Mouse (Mus musculus): Measurements from ENCODE around the gene Cep131. TPM values are rescaled to one million over a fixed set of nuclear protein-coding genes. Genes with fewer than 3 reads are reported as not detected.
A peak's percentile ranks its signal among the peaks of the same experiment; 100 is the strongest.

Gene Cep131
- polyA plus RNA-seq, 1 experiment from 2014 or later, result 23.2 TPM

- H3K4me2 ChIP-seq, result no peak overlapping the region
- H3K27ac ChIP-seq, result no peak overlapping the region
- H3K9me3 ChIP-seq, result no peaks in the 10 kb centered on the region
- peaks cover 15% of the 10 kb centered on the region for H3K4me1 ChIP-seq (replicated peaks)
- H3K4me3 ChIP-seq, result no peak overlapping the region
- ATAC-seq (ENCODE audit: low FRiP score), result no peak
- H3K36me3 ChIP-seq, result peaks cover 67% of the 10 kb centered on the region
- no peaks in the 10 kb centered on the region for H3K27me3 ChIP-seq
- no peak overlapping the region for H3K9ac ChIP-seq
- WGBS, result 86% methylated on average over 4 of the region's 4 CpGs
Observed at GRCm38 (mm10) chr11:120112136-120112535, 25.5 kb upstream of the Cep131 start.

- Histone ChIP-seq H3K4me3 (no peak overlapping the region), H3K9me3 (no peaks in the 10 kb centered on the region), H3K27me3 (no peaks in the 10 kb centered on the region), H3K9ac (no peak overlapping the region), H3K27ac (peak overlapping the region; percentile 36; the same call in 1 of the 2 replicates), H3K4me1 (replicated peaks) (peaks cover 15% of the 10 kb centered on the region), H3K4me2 (no peak overlapping the region), H3K36me3 (peaks cover 63% of the 10 kb centered on the region)
- 5% methylated on average over 2 of the region's 2 CpGs for WGBS
- ATAC-seq (ENCODE audit: low FRiP score), result no peak
Observed at GRCm38 (mm10) chr11:120111033-120111432, 24.4 kb upstream of the Cep131 start.

- no peak overlapping the region for H3K4me3 ChIP-seq
- H3K4me1 ChIP-seq (replicated peaks), result peaks cover 15% of the 10 kb centered on the region
- H3K27me3 ChIP-seq, result no peaks in the 10 kb centered on the region
- peaks cover 63% of the 10 kb centered on the region for H3K36me3 ChIP-seq
- H3K4me2 ChIP-seq, result no peak overlapping the region
- 0 out of 2 replicates have a peak overlapping the region, but pooled peaks have one; percentile 19 for H3K9ac ChIP-seq
- no peaks in the 10 kb centered on the region for H3K9me3 ChIP-seq
- 72% methylated on average over 7 of the region's 7 CpGs for WGBS
- H3K27ac ChIP-seq, result peak overlapping the region; percentile 36; the same call in 1 of the 2 replicates
- ATAC-seq (ENCODE audit: low FRiP score), result no peak
Observed at GRCm38 (mm10) chr11:120110554-120110953, 23.9 kb upstream of the Cep131 start.

- Histone ChIP-seq H3K9me3 (no peaks in the 10 kb centered on the region), H3K27me3 (no peaks in the 10 kb centered on the region), H3K4me1 (replicated peaks) (peaks cover 15% of the 10 kb centered on the region), H3K27ac (no peak overlapping the region), H3K36me3 (peaks cover 63% of the 10 kb centered on the region), H3K4me3 (no peak overlapping the region), H3K4me2 (no peak overlapping the region), H3K9ac (peak overlapping the region; percentile 19; the same call in 1 of the 2 replicates)
- no peak for ATAC-seq (ENCODE audit: low FRiP score)
- WGBS, result 67% methylated on average over 14 of the region's 14 CpGs
Observed at GRCm38 (mm10) chr11:120109558-120110210, 23.1 kb upstream of the Cep131 start.

- Histone ChIP-seq H3K36me3 (peaks cover 61% of the 10 kb centered on the region), H3K9ac (no peak overlapping the region), H3K27ac (no peak overlapping the region), H3K9me3 (no peaks in the 10 kb centered on the region), H3K27me3 (no peaks in the 10 kb centered on the region), H3K4me1 (replicated peaks) (peaks cover 15% of the 10 kb centered on the region), H3K4me3 (no peak overlapping the region), H3K4me2 (no peak overlapping the region)
- ATAC-seq (ENCODE audit: low FRiP score), result no peak
- 86% methylated on average over 9 of the region's 9 CpGs for WGBS
Observed at GRCm38 (mm10) chr11:120107796-120108195, 21.2 kb upstream of the Cep131 start.

- Histone ChIP-seq H3K4me2 (no peak overlapping the region), H3K27me3 (no peaks in the 10 kb centered on the region), H3K4me3 (no peak overlapping the region), H3K36me3 (peaks cover 61% of the 10 kb centered on the region), H3K9me3 (no peaks in the 10 kb centered on the region), H3K9ac (no peak overlapping the region), H3K27ac (no peak overlapping the region), H3K4me1 (replicated peaks) (peaks cover 8% of the 10 kb centered on the region; the same call in 1 of the 2 replicates)
- 84% methylated on average over 2 of the region's 2 CpGs for WGBS
- no peak for ATAC-seq (ENCODE audit: low FRiP score)
Observed at GRCm38 (mm10) chr11:120107026-120107425, 20.4 kb upstream of the Cep131 start.

- H3K4me1 ChIP-seq (replicated peaks), result peaks cover 20% of the 10 kb centered on the region
- no peaks in the 10 kb centered on the region for H3K9me3 ChIP-seq
- peaks cover 49% of the 10 kb centered on the region for H3K36me3 ChIP-seq
- no peak for ATAC-seq (ENCODE audit: low FRiP score)
- H3K9ac ChIP-seq, result no peak overlapping the region
- H3K27me3 ChIP-seq, result no peaks in the 10 kb centered on the region
- 97% methylated on average over 3 of the region's 3 CpGs for whole genome bisulfite sequencing
- H3K4me3 ChIP-seq, result no peak overlapping the region
- no peak overlapping the region for H3K27ac ChIP-seq
- no peak overlapping the region for H3K4me2 ChIP-seq
Observed at GRCm38 (mm10) chr11:120103431-120103997, 16.9 kb upstream of the Cep131 start.

- Histone ChIP-seq H3K36me3 (peaks cover 36% of the 10 kb centered on the region), H3K27ac (peak overlapping the region; percentile 63), H3K9me3 (no peaks in the 10 kb centered on the region), H3K4me2 (no peak overlapping the region), H3K4me1 (replicated peaks) (peaks cover 36% of the 10 kb centered on the region), H3K27me3 (no peaks in the 10 kb centered on the region), H3K4me3 (no peak overlapping the region; the same call in 1 of the 2 replicates), H3K9ac (peak overlapping the region; percentile 40; the same call in 1 of the 2 replicates)
- ATAC-seq (ENCODE audit: low FRiP score), result no peak
- 0% methylated on average over 3 of the region's 3 CpGs for WGBS
Observed at GRCm38 (mm10) chr11:120101036-120101435, 14.4 kb upstream of the Cep131 start.

GRCm38 (mm10) chr11:120098588-120099511 lies 12.2 kb upstream of the Cep131 start, which contains the start of the genes Tepsin and Ndufaf8:
Gene Tepsin, minus strand, starts transcription at chr11:120098731.
Gene Ndufaf8, plus strand, starts transcription at chr11:120098928.
- peak within 1 kb of the TSS; percentile 82 for H3K4me3 ChIP-seq
- H3K27ac ChIP-seq, result peak within 1 kb of the TSS; percentile 94
- peak within 1 kb of the TSS; percentile 96 for H3K4me2 ChIP-seq
- no peaks in the 10 kb centered on the region for H3K9me3 ChIP-seq
- no peaks in the 10 kb centered on the region for H3K27me3 ChIP-seq
- peak within 1 kb of the TSS; percentile 95 for H3K9ac ChIP-seq
- peaks cover 37% of the 10 kb centered on the region for H3K36me3 ChIP-seq
- ATAC-seq (ENCODE audit: low FRiP score), result peak; percentile 97
- WGBS, result under 1% methylated on average over 77 of the region's 77 CpGs
- peaks cover 36% of the 10 kb centered on the region for H3K4me1 ChIP-seq (replicated peaks)

- peaks cover 14% of the 10 kb centered on the region for H3K4me1 ChIP-seq (replicated peaks)
- H3K36me3 ChIP-seq, result peaks cover 68% of the 10 kb centered on the region
- no peak overlapping the region for H3K9ac ChIP-seq
- H3K27ac ChIP-seq, result no peak overlapping the region
- ATAC-seq (ENCODE audit: low FRiP score), result 0 out of 2 replicates have a peak, but pooled peaks have one; percentile 14
- no peaks in the 10 kb centered on the region for H3K9me3 ChIP-seq
- no peak overlapping the region for H3K4me2 ChIP-seq
- 80% methylated on average over 23 of the region's 23 CpGs for WGBS
- no peaks in the 10 kb centered on the region; the same call in 1 of the 2 replicates for H3K27me3 ChIP-seq
- H3K4me3 ChIP-seq, result no peak overlapping the region
Observed at GRCm38 (mm10) chr11:120092817-120093591, 6.4 kb upstream of the Cep131 start.

- no peak for ATAC-seq (ENCODE audit: low FRiP score)
- no peak overlapping the region for H3K4me3 ChIP-seq
- H3K27me3 ChIP-seq, result no peaks in the 10 kb centered on the region; the same call in 1 of the 2 replicates
- H3K9me3 ChIP-seq, result no peaks in the 10 kb centered on the region
- no peak overlapping the region for H3K27ac ChIP-seq
- H3K36me3 ChIP-seq, result peaks cover 57% of the 10 kb centered on the region
- WGBS, result 93% methylated on average over 4 of the region's 4 CpGs
- no peak overlapping the region for H3K9ac ChIP-seq
- peaks cover 6% of the 10 kb centered on the region for H3K4me1 ChIP-seq (replicated peaks)
- no peak overlapping the region for H3K4me2 ChIP-seq
Observed at GRCm38 (mm10) chr11:120090661-120091060, 4.0 kb upstream of the Cep131 start.

All from hindbrain, embryonic 13.5 days (tissue).